Mouse (Mus musculus): ENCODE data around the gene Trim10. TPM values are rescaled to one million over a fixed set of nuclear protein-coding genes. Genes with fewer than 3 reads are reported as not detected.
"Not testable (repeated sequence)": the region's sequence is repeated elsewhere in the genome, so short reads cannot be mapped to it uniquely, and the experiment has no call there.

Gene Trim10
- polyA plus RNA-seq, 1 experiment: not detected

DNA sequence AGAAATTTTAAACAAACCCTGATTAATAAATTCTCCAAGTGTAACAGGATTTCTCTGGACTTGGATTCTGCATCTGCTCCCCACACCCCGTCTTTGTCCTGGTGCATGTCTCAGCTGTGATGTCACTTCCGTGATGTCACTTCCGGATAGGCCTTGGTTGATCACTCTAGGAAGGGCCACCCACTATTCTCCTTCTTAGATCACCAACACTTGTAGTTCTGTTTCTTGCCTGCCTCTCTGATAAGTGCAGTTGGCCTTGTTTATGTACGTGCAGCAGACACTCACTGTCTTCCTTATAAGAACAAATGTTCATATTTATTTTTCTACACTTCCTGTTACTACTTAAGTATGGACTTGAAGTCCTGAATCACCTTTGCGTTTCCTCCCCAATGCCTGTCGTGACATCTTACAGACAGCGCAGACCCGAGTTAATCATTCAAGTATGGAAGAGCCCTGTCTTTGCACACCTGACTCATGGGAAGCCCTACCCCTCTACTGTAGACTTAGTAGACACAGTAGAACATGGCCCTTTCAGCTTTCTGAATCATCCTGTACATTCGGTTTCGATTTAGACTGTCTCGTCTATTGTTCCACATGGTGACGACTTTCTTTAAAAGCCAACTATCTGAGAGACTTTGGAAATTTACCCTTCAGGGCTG, 15.9 kb downstream of the Trim10 start:
- H3K27ac ChIP-seq (replicated peaks; ENCODE audit: low read depth, low read length): no peak overlapping the region
- H3K4me3 ChIP-seq (ENCODE audit: insufficient read depth, low read depth, low read length): no peak overlapping the region
- no peaks in the 10 kb centered on the region for H3K4me1 ChIP-seq (ENCODE audit: control insufficient read depth, insufficient read depth, insufficient read length, low read length)

GRCm38 (mm10) chr17:36890073-36890903, 20.9 kb downstream of the Trim10 start, which contains the start of gene Trim40:
TSS of gene Trim40 (minus strand) at chr17:36890123.
- no peaks in the 10 kb centered on the region for H3K4me1 ChIP-seq (ENCODE audit: control insufficient read depth, insufficient read depth, insufficient read length, low read length)
- no peak within 1 kb of the TSS for H3K27ac ChIP-seq (replicated peaks; ENCODE audit: low read depth, low read length)
- no peak within 1 kb of the TSS for H3K4me3 ChIP-seq (ENCODE audit: insufficient read depth, low read depth, low read length)

DNA sequence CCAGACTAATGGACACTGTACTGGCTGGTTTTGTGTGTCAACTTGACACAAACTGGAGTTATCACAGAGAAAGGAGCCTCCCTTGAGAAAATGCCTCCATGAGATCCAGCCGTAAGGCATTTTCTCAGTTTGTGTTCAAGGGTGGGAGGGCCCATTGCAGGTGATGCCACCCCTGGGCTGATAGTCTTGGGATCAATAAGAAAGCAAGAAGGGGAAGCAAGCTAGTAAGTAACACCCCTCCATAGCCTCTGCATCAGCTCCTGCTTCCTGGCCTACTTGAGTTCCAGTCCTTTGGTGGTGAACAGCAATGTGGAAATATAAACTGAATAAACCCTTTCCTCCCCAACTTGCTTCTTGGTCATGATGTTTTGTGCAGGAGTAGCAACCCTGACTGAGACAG, 22.1 kb downstream of the Trim10 start:
- H3K4me3 ChIP-seq (ENCODE audit: insufficient read depth, low read depth, low read length); H3K27ac ChIP-seq (replicated peaks; ENCODE audit: low read depth, low read length); H3K4me1 ChIP-seq (ENCODE audit: control insufficient read depth, insufficient read depth, insufficient read length, low read length): not testable (repeated sequence)

DNA sequence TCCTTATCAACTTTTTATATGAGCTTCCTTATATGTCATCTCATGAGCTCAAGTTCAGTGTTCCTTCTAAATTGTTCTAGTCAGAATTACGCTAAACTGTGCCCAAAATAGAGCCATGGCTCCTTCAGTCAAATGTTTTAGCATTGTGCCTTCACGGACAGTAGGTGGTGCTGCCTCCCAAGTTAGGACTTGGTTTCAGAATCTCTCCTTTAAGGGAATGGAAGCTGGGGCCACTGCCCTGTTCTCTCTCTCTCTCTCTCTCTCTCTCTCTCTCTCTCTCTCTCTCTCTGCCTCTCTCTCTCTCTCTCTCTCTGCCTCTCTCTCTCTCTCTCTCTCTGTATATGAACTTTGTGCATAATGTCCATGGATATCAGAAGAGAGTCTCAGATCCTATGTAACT, 23.0 kb downstream of the Trim10 start:
- Histone ChIP-seq H3K4me3 (ENCODE audit: insufficient read depth, low read depth, low read length) (no peak overlapping the region), H3K4me1 (ENCODE audit: control insufficient read depth, insufficient read depth, insufficient read length, low read length) (no peaks in the 10 kb centered on the region), H3K27ac (replicated peaks; ENCODE audit: low read depth, low read length) (no peak overlapping the region)

GRCm38 (mm10) chr17:36893387-36893786, 24.0 kb downstream of the Trim10 start:
- H3K27ac ChIP-seq (replicated peaks; ENCODE audit: low read depth, low read length): no peak overlapping the region
- no peaks in the 10 kb centered on the region for H3K4me1 ChIP-seq (ENCODE audit: control insufficient read depth, insufficient read depth, insufficient read length, low read length)
- no peak overlapping the region for H3K4me3 ChIP-seq (ENCODE audit: insufficient read depth, low read depth, low read length)

- H3K4me3 ChIP-seq (ENCODE audit: insufficient read depth, low read depth, low read length): no peak overlapping the region
- no peak overlapping the region for H3K27ac ChIP-seq (replicated peaks; ENCODE audit: low read depth, low read length)
- no peaks in the 10 kb centered on the region for H3K4me1 ChIP-seq (ENCODE audit: control insufficient read depth, insufficient read depth, insufficient read length, low read length)
Observed at GRCm38 (mm10) chr17:36896583-36896982, 27.2 kb downstream of the Trim10 start.

DNA sequence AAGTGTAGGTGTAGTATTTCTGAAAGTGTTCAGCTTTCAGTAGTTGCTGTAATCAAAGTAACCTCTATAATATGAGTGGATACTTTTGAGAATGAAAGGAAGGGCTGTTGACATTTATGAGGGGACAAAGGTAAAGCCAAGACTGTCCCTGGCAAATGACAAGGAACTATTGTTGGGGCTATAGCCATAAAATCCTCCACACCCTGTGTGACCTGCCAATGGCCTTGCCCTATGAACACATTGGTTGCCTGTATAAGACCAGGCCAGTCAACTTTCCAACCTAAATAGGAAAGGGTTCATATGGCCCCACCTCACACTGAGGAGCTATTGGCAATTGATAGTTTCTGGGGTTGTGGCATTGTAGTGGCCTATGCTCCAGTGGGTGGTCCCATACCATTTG, 27.7 kb downstream of the Trim10 start:
- no peaks in the 10 kb centered on the region for H3K4me1 ChIP-seq (ENCODE audit: control insufficient read depth, insufficient read depth, insufficient read length, low read length)
- no peak overlapping the region for H3K4me3 ChIP-seq (ENCODE audit: insufficient read depth, low read depth, low read length)
- no peak overlapping the region for H3K27ac ChIP-seq (replicated peaks; ENCODE audit: low read depth, low read length)

GRCm38 (mm10) chr17:36897552-36898205, 28.3 kb downstream of the Trim10 start, which contains the start of gene Trim31:
TSS of gene Trim31 (plus strand) at chr17:36898118.
- H3K4me1 ChIP-seq (ENCODE audit: control insufficient read depth, insufficient read depth, insufficient read length, low read length): no peaks in the 10 kb centered on the region
- H3K4me3 ChIP-seq (ENCODE audit: insufficient read depth, low read depth, low read length): no peak within 1 kb of the TSS
- no peak within 1 kb of the TSS for H3K27ac ChIP-seq (replicated peaks; ENCODE audit: low read depth, low read length)

DNA sequence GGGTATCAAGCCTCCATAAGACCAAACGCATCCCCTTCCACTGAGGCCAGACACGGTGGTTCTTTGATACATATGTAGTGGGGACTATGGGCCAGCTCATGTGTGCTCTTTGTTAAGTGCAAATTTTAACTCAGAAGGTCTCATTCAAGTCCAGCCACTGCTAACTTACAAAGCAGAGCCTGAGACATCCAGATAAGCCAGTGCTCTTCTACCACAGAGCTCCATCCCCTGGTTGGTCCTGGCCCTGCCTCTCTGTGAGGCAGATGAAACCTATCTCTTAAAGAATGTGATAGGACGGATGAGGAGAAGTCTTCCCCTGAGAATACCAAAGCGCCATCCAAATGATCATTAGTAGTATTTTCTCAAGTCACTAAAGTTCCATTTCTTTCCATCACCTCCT, 30.0 kb downstream of the Trim10 start:
- Histone ChIP-seq H3K4me3 (ENCODE audit: insufficient read depth, low read depth, low read length) (no peak overlapping the region), H3K27ac (replicated peaks; ENCODE audit: low read depth, low read length) (no peak overlapping the region), H3K4me1 (ENCODE audit: control insufficient read depth, insufficient read depth, insufficient read length, low read length) (no peaks in the 10 kb centered on the region)

DNA sequence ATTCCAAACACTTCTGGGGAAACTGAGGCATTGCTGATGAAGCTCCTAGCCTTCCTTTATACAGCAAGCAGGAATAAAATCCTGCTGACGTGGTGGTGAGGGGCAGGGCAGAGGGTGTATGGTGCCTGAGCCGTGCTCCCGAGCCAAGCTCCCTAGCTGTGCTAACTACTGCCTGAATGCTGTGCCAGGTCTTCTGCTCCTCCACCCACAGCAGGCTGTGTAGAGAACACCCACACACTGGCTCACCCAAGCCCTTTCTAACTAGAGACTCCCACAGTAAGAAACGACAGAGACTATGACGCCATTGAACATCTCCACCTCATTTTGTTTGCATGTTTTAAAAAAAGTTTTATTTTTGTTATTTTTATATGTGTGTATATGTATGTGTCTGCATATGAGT, 30.6 kb downstream of the Trim10 start:
- Histone ChIP-seq H3K4me3 (ENCODE audit: insufficient read depth, low read depth, low read length) (no peak overlapping the region), H3K4me1 (ENCODE audit: control insufficient read depth, insufficient read depth, insufficient read length, low read length) (no peaks in the 10 kb centered on the region), H3K27ac (replicated peaks; ENCODE audit: low read depth, low read length) (no peak overlapping the region)

DNA sequence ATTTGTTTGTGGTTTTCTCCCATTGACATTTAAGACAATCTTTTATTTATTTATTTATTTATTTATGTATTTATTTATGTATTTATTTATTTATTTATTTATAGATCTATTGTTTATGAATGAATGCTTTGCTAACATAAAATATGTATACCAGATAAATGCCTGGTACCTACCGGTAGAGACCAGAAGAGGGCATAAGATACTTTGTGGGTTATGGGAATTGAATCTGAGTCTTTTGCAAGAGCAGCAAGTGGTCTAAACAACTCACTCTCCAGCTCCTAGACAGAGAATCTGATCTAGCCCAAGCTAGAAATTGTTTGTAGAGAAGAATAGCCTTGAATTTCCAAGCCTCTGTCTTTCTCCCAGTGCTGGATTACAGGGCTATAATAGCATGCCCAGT, 31.3 kb downstream of the Trim10 start:
- no peaks in the 10 kb centered on the region for H3K4me1 ChIP-seq (ENCODE audit: control insufficient read depth, insufficient read depth, insufficient read length, low read length)
- H3K4me3 ChIP-seq (ENCODE audit: insufficient read depth, low read depth, low read length): no peak overlapping the region
- H3K27ac ChIP-seq (replicated peaks; ENCODE audit: low read depth, low read length): no peak overlapping the region

- Histone ChIP-seq H3K4me3 (ENCODE audit: insufficient read depth, low read depth, low read length) (no peak overlapping the region), H3K27ac (replicated peaks; ENCODE audit: low read depth, low read length) (no peak overlapping the region), H3K4me1 (ENCODE audit: control insufficient read depth, insufficient read depth, insufficient read length, low read length) (no peaks in the 10 kb centered on the region)
Observed at GRCm38 (mm10) chr17:36903651-36904050, 34.3 kb downstream of the Trim10 start.

DNA sequence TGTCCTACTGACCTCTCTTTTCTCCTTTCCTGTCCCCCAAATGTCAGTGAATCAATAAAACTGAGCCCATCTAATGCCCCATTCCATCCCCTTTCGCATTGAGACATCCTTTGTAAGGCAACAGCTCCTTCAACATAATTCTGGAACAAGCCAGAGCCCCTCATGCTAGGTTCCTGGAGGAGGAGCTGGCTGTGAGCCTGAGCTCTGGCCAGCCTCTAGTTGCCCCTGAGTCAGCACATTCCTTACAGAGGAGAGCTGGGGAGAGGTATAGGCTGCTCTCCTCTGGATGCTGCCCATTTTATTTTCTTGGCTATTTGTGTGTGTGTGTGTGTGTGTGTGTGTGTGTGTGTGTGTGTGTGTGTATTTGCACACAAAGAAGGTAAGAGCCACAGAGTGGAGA, 38.9 kb downstream of the Trim10 start:
- no peak overlapping the region for H3K4me3 ChIP-seq (ENCODE audit: insufficient read depth, low read depth, low read length)
- no peaks in the 10 kb centered on the region for H3K4me1 ChIP-seq (ENCODE audit: control insufficient read depth, insufficient read depth, insufficient read length, low read length)
- H3K27ac ChIP-seq (replicated peaks; ENCODE audit: low read depth, low read length): no peak overlapping the region

- Histone ChIP-seq H3K4me1 (ENCODE audit: control insufficient read depth, insufficient read depth, insufficient read length, low read length) (no peaks in the 10 kb centered on the region), H3K27ac (replicated peaks; ENCODE audit: low read depth, low read length) (no peak overlapping the region), H3K4me3 (ENCODE audit: insufficient read depth, low read depth, low read length) (no peak overlapping the region)
Observed at GRCm38 (mm10) chr17:36909802-36910201, 40.4 kb downstream of the Trim10 start.

GRCm38 (mm10) chr17:36912031-36912430, 42.7 kb downstream of the Trim10 start:
- Histone ChIP-seq H3K4me3 (ENCODE audit: insufficient read depth, low read depth, low read length) (no peak overlapping the region), H3K27ac (replicated peaks; ENCODE audit: low read depth, low read length) (no peak overlapping the region), H3K4me1 (ENCODE audit: control insufficient read depth, insufficient read depth, insufficient read length, low read length) (no peaks in the 10 kb centered on the region)

Measured in brown adipose tissue, adult 24 weeks (tissue).